Mouse (Mus musculus): Measurements from ENCODE around the gene Gcm1.

DNA sequence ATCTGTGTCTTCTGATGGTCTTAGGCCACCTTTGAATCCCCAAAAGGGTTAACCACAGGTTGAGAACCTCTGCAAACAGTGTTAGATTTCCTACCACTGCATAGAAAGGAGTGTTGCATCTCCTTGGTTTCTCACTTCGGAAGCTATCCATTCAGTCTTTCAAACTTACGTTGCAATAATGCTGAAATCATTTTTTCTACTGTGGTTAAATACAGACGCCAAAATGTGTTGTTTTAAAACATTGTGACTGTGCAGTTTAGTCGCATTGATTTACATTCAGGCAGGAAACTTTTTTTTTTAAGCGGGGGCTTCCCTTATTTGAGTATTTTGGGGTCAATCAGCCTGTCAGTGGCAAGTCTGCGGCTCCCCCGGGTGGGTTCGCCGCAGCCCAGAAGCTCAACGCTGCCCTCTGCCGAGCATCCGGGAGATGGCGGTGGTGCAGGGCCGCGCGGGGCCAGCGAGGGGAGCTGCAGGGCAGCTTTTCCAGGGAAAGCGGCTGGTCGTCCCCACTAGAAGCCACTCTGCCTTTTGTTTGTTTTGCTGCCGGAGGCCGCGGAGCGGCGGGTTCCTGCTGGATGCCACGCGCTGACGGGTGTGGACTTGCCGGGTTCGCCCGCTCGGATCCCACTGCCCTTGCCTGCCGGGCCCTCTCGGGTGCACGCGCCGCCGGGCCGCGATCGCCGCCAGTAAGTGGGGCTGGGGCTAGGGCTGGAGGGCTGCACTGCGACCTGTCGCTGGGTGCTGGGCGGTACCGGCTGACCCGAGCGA, 61.2 kb downstream of the Gcm1 start:
- TF ChIP-seq CTCF (IDR thresholded peaks at IDR 0.05; ENCODE audit: borderline replicate concordance, extremely low read depth, insufficient read depth, insufficient read length) (peak; percentile 97), POLR2A (IDR thresholded peaks at IDR 0.05; ENCODE audit: borderline replicate concordance, extremely low read depth, insufficient read depth, insufficient read length, poor library complexity, severe bottlenecking) (peak; percentile 79)
